24 mouse cellular contexts compared by ENCODE assay signal in the genomic region with DNA sequence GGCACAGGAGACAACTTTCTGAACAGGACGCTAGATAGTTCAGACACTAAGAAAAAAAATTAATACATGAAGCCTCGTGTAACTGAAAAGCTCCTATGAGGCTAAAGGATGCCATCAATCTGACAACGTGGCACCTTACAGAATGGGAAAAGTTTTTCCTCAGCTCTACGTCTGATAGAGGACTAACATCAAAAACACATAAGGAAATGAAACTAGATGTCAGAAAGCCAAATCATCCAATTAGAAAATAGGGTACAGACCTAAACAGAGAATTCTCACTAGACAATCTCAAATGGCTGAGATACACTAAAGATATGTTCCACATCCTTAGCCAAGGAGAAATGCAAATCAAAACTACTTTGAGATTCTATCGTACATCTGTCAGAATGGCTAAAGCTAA.
"Had no signal": no experiment of that assay in that cellular context is flagged by ENCODE, and none has a peak within 500 bp of the region (broad histone marks: within the 10 kb centered on the region; RNA-seq: fewer than 3 reads in every experiment).

No protein-coding gene starts in this region.

- ATAC-seq: hindbrain, postnatal 0 days; intestine, embryonic 16.5 days; liver, embryonic 12.5 days had no signal

- H3K4me2 ChIP-seq: heart, embryonic 13.5 days; heart, embryonic 15.5 days; hindbrain, embryonic 13.5 days; hindbrain, embryonic 15.5 days; limb, embryonic 13.5 days; limb, embryonic 15.5 days; liver, embryonic 12.5 days had no signal

- H3K27ac ChIP-seq: heart, embryonic 10.5 days; heart, embryonic 13.5 days; heart, embryonic 15.5 days; hindbrain, embryonic 13.5 days; hindbrain, embryonic 15.5 days; hindbrain, postnatal 0 days; layer of hippocampus, adult 2 months; limb, embryonic 13.5 days; limb, embryonic 15.5 days; liver, embryonic 12.5 days had no signal

- H3K9me3 ChIP-seq: heart, embryonic 15.5 days; hindbrain, embryonic 13.5 days; hindbrain, embryonic 15.5 days; limb, embryonic 15.5 days had no signal

- H3K4me3 ChIP-seq: heart, embryonic 10.5 days; heart, embryonic 13.5 days; heart, embryonic 15.5 days; hindbrain, embryonic 13.5 days; hindbrain, embryonic 15.5 days; layer of hippocampus, adult 2 months; limb, embryonic 13.5 days; limb, embryonic 15.5 days; liver, embryonic 12.5 days had no signal

- H3K27me3 ChIP-seq: heart, embryonic 13.5 days; heart, embryonic 15.5 days; hindbrain, embryonic 13.5 days; hindbrain, embryonic 15.5 days; limb, embryonic 13.5 days; limb, embryonic 15.5 days; liver, embryonic 12.5 days had no signal

- H3K4me1 ChIP-seq: heart, embryonic 10.5 days; heart, embryonic 13.5 days; heart, embryonic 15.5 days; hindbrain, embryonic 13.5 days; hindbrain, embryonic 15.5 days; limb, embryonic 13.5 days; limb, embryonic 15.5 days; liver, embryonic 12.5 days had no signal

- H3K9ac ChIP-seq: heart, embryonic 13.5 days; heart, embryonic 15.5 days; hindbrain, embryonic 13.5 days; hindbrain, embryonic 15.5 days; limb, embryonic 13.5 days; limb, embryonic 15.5 days; liver, embryonic 12.5 days had no signal

- DNase-seq: gastrocnemius, postnatal 14 days; gastrocnemius, postnatal 36 days; heart, adult 18-20 months; heart, postnatal 14 days; heart, postnatal 36 days; kidney, adult 11 months; kidney, adult 8-10 months; kidney, postnatal 10 days; kidney, postnatal 25 days; kidney, postnatal 4 days; layer of hippocampus, adult 9-11 months; layer of hippocampus, postnatal 36 days; left cerebral cortex, postnatal 4 days had no signal
